Mouse (Mus musculus): ENCODE data around the gene Atp2b1.

GRCm38 (mm10) chr10:99050093-99050492, 135.9 kb downstream of the Atp2b1 start:
- no peak for TF ChIP-seq EP300 (IDR thresholded peaks at IDR 0.05; ENCODE audit: low read length)
- no peak for TF ChIP-seq CTCF (conservative IDR thresholded peaks at IDR 0.05 in 1 of 2, IDR thresholded peaks at IDR 0.05 in 1 of 2; ENCODE audit: low read depth in 2 of 2, low read length in 2 of 2)
- TF ChIP-seq ETS1 (conservative IDR thresholded peaks at IDR 0.05; ENCODE audit: low read depth, low read length) = no peak
- no peak for TF ChIP-seq BHLHE40 (IDR thresholded peaks at IDR 0.05; ENCODE audit: low read depth, low read length)
- no peak for TF ChIP-seq RAD21 (IDR thresholded peaks at IDR 0.05; ENCODE audit: low read depth, low read length)
- no peak for TF ChIP-seq MAZ (IDR thresholded peaks at IDR 0.05; ENCODE audit: low read depth, low read length)
- TF ChIP-seq TBP (conservative IDR thresholded peaks at IDR 0.05; ENCODE audit: low read depth, low read length) = no peak

Measured in CH12.LX (cell line).